Mouse (Mus musculus): ENCODE data around the gene Bmpr1b.

Gene Bmpr1b

DNA sequence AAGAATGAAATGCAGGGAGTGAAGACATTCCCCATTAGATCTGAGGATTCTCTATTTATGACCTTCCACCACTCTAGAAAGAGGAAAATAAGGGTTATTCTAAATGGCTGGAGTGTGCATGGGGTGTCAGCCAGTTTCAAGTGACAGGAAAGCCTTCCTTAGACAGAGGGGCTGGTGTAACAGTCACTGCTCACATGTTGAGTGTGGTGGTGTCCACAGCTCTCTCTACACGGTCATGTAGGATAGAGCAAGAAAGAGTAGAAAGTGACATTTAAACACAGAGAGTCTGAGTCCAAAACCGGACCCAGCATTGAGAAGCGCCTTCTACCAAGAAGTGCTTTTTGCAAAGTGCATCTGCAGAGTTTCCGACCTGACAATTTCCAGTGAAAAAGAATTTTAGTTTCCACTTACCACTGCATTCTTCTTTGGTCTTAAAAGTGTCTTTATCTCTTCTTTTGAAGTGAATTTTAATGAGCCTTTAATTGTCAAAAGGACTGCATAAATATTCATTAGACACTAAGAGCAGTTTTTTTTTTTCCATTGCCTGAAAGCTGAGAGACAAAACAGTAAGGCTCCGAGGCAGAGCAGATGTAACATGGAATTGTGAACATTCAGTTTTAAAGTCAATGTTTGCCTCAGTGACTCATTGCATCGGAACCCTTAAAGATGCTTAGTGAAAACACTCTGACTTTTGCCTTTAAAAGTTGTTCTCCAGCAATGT, 263.2 kb downstream of the Bmpr1b start:
- DNase-seq (ENCODE audit: low spot score in 2 of 2) = no peak

DNA sequence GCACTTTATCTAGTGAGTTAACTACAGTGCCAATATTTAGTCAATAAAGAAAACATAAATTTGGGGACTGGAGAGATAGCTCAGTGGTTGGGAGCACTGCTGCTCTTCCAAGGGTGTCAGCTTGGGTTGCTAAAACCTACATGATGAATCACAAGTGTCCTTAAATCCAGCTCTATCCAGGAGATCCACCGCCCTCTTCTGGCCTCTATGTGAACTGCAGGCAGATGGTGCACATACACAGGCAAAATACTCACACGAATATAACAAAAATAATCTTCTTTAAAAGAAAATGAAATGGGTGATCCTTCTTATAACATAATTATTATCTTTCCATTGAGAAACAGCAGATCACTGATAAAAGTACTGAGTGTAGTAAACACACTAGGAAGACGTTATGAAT, 268.9 kb downstream of the Bmpr1b start:
- no peak for DNase-seq (ENCODE audit: low spot score in 2 of 2)

DNA sequence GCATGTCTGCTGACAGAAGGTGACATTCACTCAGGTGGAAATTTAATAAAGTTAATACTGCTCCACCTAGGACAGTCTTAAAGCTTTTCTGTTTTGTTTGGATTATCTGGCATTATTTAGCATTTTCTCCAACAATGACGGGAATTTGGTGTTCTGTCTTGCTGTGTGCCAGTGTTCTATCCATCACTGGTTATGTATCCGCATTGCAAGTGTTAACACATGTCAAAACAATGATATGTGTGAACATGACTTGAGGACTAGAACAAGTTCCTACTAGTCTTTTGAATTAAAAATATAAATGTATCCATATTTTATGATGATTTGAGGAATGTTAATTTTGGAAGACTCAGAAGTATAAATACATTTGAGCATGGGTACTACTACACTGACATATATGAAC, 269.7 kb downstream of the Bmpr1b start:
- DNase-seq (ENCODE audit: low spot score in 2 of 2) = no peak

DNA sequence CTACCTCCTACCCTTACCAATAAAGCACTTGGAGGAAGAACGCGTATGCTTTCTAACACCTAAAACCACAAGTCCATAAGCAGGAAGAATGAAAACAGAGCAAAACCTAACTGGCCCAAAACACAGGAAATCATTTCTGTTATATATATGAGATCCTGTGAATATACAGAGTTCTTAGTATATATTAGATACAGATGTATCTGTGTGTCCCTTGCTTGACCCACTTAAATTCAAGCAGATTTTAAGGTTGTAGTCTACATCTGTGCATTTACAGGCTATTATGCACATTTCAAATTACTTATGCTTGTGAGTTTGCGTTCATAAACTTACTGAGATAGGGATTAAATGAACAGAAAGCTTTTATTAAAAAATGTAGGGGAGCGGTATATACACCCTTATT, 271.5 kb downstream of the Bmpr1b start:
- no peak for DNase-seq (ENCODE audit: low spot score in 2 of 2)

DNA sequence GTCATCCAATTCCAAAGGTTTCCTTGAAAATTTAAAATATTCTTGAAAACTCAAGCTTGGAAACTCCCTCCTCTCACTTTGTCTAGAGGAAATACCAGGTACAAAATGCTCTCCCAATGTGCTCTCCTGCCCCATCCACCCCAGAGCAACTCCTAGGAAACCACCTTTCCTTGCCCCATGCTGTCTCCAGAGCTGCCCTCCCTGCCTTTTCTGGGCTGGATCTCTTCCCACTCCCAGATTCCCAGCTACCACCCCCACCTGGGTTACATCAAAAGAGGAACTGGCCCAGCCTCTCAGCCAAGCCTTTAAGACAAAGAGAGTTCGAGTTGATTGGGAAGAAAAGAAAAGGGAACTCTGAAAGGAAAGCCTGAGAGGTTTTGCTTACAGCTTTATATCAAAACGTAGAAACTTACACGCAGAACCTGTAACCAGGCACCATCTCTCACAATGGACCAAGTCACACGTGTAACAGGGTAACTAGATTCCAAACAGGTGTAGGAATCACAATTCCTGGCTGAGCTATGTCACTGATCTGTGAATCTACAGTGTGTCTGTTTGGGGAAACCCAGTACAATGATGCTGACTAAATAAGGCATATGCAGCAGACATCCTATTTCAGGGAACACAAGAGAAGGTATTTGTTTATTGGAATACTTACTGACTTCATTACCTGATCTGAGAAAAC, 272.2 kb downstream of the Bmpr1b start:
- no peak for DNase-seq (ENCODE audit: low spot score in 2 of 2)

DNA sequence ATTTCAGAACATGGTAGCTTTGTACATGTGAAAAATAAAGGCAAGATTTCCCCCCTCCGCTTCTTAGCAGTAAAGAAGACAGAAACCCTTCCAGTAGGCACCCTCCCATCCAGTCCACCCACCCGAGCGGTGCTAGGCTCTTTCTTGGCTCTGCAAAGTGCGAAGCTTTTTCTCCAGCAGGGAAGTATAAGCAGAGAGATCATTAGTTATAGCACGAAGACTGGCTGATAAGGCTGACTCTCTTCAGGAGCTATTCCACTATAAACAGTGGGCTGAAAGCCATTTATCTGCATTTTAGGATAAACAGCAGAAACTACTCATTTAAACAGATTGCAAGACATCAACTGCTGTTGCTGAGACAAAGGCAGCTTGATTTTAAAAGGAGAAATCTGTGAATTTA, 274.1 kb downstream of the Bmpr1b start:
- no peak for DNase-seq (ENCODE audit: low spot score in 2 of 2)

DNA sequence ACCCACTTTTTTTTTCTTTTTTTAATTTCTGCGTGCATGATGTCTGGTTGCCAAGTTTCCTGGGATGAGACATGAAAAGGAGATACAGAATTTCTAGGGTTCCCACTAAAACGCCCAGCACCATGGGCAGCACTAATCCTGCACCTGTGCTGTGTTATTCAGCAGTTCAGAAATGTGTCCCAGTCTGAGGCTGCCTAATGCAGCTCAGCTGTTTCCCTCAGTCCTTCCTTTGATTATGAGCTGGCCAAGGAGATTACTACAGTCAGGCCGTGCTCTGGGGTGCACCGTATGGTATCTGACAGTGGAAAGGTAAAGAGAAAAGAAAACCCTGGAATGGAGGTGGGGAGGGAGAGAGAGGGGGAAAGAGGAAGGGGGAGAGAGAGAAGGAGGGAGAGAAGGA, 278.6 kb downstream of the Bmpr1b start:
- DNase-seq (ENCODE audit: low spot score in 2 of 2) = no peak

DNA sequence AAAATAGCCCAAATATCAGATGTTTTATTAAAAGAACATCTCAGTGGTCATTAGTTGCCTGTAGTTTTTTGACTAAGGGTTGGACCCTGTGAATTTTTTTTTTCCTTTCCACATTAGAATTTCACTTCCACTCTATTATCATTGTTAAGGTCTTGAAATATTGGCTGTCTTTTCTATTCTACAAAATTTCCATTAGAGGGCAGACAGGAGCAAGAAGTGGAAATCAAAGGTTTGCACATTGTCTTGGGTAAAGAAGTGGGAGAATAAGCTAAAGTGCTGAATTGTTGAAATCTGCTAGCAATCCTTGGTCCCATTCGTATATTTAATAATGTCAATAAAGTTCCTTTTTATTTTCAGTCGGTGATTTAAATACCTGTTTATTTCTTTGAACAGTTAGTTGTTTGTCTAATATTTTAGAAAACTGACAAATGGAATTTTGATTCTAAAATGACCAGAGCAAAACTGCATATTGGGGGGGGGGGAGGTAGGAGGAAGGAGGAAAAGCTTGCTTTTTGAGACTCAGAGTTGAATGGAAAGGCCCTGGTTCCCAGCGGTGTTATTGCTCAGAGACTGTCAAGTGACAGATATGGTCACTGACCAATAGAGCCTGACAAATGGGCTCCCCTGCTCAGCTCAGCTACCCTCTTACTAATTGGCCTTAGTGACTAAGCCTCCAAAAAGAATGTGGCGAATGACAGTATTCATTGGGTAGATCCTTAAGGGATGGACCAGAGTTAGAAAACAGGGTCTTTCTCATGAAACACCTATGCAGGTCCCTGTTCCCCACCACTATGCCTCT, 281.6 kb downstream of the Bmpr1b start:
- no peak for DNase-seq (ENCODE audit: low spot score in 2 of 2)

DNA sequence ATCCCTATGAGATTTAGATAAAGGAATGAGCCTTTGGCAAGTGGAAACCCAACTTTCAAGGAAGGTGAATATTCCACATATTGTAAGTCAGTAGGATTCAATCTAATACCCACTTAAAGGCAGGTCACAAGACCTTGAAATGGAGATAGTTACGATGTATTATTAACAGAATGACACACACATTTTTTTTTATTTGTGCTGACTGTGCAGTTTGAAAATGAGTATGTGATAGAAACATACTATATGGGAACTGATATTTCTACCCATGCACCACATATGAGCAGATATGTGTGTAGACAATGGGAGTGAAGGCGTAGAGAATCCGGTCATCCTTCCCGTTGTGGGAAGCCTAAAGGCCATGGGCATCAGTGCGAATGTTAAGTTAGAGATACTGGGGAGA, 285.0 kb downstream of the Bmpr1b start:
- DNase-seq (ENCODE audit: low spot score in 2 of 2) = no peak

DNA sequence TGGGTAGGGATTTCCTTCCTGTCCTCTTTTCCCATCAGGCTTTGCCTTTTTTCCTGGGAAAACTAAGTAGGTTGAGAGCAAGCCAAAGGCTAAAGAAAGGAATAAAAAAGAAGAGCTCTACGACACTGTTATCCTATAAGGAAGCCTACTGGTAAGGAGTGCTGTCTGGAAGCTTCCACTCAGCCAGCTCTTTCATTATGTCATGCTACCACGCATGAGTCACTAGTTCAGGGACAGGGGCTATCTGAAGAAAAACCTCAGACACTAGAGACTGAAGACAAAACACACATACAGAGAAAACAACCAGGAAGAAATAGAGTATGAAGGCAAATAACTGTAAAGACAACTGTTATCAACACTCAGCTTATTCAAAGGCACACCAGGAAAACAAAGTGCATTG, 286.7 kb downstream of the Bmpr1b start:
- DNase-seq (ENCODE audit: low spot score in 2 of 2) = no peak

DNA sequence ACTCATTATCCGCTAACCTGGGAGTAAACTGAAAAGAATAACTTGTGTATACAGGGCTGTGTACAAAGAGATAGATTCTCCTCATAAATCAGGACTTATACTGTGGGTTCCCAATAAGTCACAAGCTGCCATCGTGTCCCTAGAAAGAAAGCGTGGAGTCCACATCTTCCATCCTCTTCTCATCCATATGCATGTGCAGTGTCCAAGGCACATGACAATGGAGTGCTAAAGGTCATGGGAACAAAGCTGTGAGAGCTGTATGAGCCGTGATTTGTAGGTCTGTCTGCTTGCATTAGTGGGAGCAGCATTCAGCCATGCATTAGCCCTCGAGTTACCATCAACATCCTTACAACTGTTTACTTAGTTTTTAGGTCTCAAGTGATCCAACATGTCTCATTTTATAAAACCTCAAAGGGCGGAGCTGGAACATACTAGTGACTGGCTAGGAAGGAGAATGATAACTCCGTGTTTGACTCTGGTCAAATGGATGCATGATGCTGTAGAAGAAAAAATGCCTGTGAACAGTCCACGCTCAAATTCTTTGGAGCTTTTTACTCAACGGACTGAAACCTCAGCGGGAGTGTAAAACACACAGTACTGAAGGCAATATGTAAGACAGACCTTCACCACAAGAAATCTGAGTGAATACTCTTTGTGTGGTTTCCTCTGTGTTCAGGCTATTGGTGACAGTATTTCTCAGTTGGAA, 296.7 kb downstream of the Bmpr1b start:
- DNase-seq (ENCODE audit: low spot score in 2 of 2) = no peak

DNA sequence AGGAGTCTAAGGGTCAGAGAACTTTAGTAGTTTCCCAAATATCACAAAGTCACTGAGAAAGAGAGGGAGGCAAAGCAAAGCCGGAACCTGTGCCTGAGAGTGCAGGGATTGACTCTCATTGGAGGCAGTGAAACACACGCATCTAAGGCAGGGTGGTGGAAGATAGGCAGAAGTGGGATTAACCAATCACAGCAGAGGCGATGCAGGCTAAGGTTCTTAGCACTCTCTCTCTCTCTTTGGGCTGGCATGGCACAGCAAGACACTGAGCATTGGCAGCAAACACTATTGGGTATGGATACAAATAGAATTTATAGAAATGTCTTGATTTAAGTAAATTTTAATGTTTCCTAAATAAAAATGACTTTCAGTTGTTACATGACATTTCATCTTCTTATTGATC, 297.4 kb downstream of the Bmpr1b start:
- no peak for DNase-seq (ENCODE audit: low spot score in 2 of 2)

DNA sequence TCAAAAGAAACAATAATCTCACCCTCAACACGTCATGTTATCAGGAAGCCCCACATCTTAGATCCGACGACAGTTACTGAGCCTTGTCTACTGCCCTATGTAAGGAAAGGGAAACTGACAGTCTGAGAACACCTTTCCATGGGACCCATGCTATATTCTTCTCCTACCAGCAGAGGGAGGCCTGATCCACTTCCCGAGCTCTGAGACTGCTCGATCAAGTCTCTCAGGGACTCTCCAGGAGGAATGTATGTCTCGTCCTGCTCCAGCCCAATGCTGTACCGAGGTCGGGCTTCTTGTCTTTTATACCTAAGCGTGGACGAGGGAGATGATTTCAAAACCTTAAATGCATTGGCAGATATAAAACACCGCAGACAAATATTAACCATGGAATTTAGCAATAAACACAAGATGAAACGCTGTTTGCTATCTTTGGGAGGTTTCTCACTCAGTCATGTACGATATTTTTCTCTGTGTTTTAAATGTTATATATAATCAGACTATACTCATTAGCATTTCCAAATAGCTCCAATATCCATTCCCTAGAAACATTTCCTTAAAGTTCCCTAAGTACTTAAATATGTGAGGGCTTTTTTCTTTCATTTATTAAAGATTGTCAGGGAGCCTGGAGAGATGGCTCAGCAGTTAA, 306.3 kb downstream of the Bmpr1b start:
- no peak for DNase-seq (ENCODE audit: low spot score in 2 of 2)

DNA sequence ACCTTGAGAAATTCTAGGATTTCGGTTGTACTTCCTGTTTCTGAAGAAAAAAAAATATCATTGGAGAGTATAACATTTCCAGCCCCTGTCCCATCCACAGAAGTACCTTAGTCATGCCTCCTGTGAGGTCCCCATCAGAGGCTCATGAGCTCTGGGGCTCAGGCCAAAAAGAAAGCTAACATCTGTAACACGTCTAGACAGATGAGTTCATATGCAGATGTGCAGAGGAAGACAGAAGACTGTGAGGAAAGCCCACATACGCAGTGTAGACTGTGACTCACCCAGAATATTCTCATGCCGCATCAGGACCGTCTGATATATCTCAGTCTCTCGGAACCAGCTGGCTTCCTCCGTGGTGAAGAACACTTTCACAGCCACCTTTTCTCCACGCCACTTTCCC, 312.1 kb downstream of the Bmpr1b start:
- no peak for DNase-seq (ENCODE audit: low spot score in 2 of 2)

DNA sequence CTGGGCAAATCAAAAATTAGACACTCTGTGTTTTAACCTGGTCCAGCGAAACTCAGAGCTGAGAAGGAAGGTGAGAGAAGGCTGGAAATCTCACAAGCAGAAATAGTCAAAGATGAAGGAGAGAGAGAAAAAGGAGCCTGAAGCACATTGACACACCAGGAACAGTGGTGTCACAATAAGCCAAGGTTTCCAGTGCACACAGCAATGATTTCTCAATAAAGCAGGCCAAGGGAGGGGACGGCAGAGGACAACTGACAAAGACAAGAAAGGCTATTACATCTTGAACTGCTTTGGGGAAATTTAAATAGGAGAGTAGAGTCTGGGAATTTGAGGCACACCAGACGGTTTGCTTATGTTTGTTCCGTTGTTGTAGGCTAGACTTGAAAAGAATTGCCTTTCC, 314.9 kb downstream of the Bmpr1b start:
- no peak for DNase-seq (ENCODE audit: low spot score in 2 of 2)

DNA sequence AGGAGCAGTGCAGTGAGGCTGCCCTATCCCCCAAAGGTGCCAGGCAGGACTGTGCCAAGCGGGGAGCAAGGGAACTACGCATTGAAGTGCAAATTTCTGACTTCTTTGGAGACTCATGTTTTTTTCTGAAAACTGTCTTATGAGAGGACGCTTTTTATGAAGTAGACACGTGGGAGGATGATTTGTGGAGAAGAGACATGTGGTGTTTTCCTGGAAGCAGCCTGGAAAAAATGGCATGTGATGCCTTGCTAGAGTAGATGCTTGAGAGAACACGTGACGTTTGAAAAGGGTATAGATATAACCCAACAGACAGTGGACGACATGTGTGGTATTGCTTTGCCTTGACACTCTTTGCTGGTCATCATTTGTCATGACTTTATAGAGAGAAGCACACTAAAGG, 319.1 kb downstream of the Bmpr1b start:
- no peak for DNase-seq (ENCODE audit: low spot score in 2 of 2)

DNA sequence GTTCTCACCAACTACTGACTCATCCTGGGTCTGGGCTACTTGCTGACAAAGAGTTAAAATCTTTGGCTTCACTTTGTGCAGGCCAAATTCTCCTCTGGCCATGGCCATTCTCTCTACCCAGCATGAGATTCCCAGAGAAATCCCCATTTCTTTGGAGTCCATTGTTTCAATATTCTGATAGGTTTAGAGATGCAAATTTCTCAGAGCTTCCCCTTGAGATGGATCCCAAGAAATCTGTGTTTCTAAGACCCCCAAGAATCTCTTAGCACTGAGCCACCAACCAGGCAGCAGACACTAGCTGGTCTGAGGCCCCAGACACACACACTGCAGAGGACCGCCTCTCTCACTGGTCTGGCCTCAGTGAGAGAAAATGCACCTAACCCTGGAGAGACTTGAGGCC, 320.0 kb downstream of the Bmpr1b start:
- no peak for DNase-seq (ENCODE audit: low spot score in 2 of 2)

DNA sequence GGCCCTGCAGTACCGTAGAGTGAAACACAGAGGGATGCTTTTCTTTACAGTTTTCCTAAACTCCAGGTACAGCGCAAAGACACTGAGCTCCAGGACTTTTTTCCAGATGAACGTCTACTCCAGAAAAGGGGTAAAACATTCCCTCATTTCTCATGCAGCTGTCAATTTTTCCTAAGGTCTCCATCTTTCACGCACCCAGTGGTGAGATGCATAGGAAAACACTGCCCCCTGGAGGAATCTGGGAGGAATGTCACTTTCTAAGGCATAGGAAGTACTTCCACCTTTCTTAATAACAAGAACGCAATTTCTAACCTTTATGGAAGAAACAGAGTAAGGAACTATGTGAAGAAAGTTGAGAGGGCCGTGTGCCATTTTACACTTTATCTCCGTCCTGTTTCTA, 330.4 kb downstream of the Bmpr1b start:
- peak in 1 of 2 experiments; percentile 12 for DNase-seq (ENCODE audit: low spot score in 2 of 2)

DNA sequence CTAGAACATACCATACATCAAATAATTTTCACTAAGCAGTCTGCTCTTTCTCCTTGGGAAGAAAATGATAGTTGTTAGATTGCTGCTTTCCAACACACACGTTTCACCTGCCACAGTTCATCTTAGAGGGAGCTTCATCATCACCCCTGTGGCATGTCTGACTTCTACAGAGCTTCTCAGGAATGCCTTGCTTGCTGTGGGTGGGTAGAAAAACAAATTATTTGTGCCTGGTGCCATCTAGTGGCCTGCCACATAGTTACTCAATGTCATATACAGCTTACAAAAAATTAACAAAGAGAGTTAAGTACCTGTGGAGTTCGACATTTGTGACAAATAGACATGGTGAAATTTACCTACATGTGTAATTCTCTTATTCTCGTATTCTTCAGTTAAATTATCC, 338.1 kb downstream of the Bmpr1b start:
- DNase-seq (ENCODE audit: low spot score in 2 of 2) = peak in 1 of 2 experiments; percentile 4

DNA sequence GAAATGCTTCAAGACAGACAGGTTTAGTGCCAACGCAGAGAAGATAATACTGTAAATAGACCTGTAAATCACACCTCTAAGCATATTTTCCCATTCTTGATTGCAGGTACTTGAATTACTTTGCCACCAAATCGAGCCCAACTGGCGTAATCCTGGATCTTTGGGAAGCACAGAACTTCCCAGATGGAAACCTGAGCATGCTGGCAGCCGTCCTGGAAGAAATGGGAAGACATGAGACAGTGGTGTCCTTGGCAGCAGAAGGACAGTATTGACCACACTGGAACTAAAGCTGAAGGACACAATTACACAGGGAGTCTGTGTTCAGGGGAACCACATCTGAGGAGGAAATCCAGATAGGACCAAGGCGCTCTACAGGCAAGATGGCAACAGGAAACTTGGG, 340.9 kb downstream of the Bmpr1b start:
- DNase-seq (ENCODE audit: low spot score in 2 of 2) = no peak

DNA sequence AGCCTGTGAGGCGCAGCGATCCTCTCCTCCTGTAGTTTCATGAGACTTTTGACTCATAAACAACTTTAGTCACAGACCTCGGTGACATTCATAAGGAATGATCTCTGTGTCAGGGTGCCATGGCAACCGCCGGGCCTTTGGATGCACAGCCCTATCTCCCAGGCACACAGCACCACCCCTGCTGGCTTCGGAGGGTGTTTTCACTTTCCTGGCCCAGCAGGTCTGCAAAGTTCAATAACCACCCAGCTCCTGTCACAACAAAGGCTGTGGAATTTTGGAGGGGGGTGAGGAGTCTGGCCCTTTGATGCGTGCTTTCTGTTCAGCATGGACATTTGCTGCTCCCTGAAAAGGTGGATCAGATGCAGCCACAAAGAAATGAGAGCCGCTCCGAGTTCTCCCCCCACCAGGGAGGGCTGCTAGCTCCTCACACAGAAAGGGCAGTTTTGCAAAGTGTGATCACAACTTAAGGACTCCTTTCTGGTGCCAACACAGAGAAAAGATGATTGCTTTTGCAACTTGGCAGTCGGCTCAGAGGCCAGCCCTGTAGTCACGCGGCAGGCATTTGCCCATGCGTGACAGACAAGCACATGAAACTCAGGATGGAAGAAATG, 349.8 kb downstream of the Bmpr1b start:
- no peak for DNase-seq (ENCODE audit: low spot score in 2 of 2)
